Mouse (Mus musculus) brain, embryonic 14.5 days (tissue): ENCODE measurements around the gene Clpx.

ENCODE experiments used
- CTCF ChIP-seq: fragments of 200-500 bp; IDR thresholded peaks from 2 replicates; pipeline ENCODE4 v1.5.1; 2012; ENCODE audit warnings: inconsistent platforms, mild to moderate bottlenecking, moderate library complexity, borderline replicate concordance; ENCODE audit not compliant: insufficient read depth, insufficient read length; ENCODE audit errors: extremely low read depth
- POLR2A ChIP-seq: fragments of 200-500 bp; IDR thresholded peaks from 2 replicates; pipeline ENCODE4 v1.6.1; 2012; ENCODE audit warnings: mild to moderate bottlenecking, inconsistent platforms, borderline replicate concordance; ENCODE audit not compliant: poor library complexity, insufficient read depth, insufficient read length, severe bottlenecking; ENCODE audit errors: extremely low read depth

DNA sequence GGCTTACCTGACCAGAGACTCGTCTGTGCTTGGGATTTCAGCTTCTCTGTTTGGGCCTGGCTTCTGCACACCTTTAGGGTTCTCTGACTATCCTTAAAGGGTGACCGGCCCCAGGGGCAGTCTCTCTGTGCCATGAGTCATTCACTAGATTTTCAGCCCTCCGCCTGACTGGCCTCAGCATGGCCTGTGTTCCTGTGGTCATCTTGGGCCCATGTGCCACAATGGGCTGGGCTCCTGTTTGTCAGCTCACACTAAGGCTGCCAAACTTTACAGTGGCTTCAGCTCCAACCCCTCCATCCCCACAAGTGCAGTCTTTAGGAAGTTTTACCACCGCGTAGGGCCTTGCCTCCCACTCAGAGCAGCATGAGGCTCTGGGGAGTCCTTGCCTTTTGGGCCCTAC, 59.2 kb downstream of the Clpx start:
- TF ChIP-seq CTCF (no peak), POLR2A (no peak)
